Mouse (Mus musculus) hindbrain, embryonic 11.5 days (tissue): ENCODE results near the gene Sqor. TPM values are rescaled to one million over a fixed set of nuclear protein-coding genes. Genes with fewer than 3 reads are reported as not detected.

ENCODE experiments used
- ATAC-seq: fragments of 200-750 bp; cut with Nextera tagmentation; 2 replicates; pipeline ENCODE4 v1.8.0; 2017; ENCODE audit warnings: mild to moderate bottlenecking, moderate TSS enrichment, moderate library complexity; ENCODE audit not compliant: low FRiP score
- DNase-seq: peaks from one replicate; pipeline ENCODE4 v3.0.0-alpha.2; 2015; ENCODE audit warnings: low spot score
- H3K27ac ChIP-seq: fragments of 300-500 bp; sonication (generic); 2 replicates; pipeline ENCODE4 v1.5.1; 2014; ENCODE audit warnings: mild to moderate bottlenecking, low read depth, low read length
- H3K27me3 ChIP-seq: fragments of 300-500 bp; sonication (generic); 2 replicates; pipeline ENCODE4 v1.6.1; 2014; ENCODE audit warnings: mild to moderate bottlenecking, low read length, moderate library complexity, mixed read lengths; ENCODE audit not compliant: control insufficient read depth, insufficient read depth
- H3K36me3 ChIP-seq: fragments of 300-500 bp; sonication (generic); 2 replicates; pipeline ENCODE4 v1.6.1; 2014; ENCODE audit warnings: mild to moderate bottlenecking, low read length, moderate library complexity, mixed read lengths; ENCODE audit not compliant: control insufficient read depth, insufficient read depth
- H3K4me1 ChIP-seq: fragments of 300-500 bp; sonication (generic); replicated peaks from 2 replicates; pipeline ENCODE4 v1.6.1; 2014; ENCODE audit warnings: low read length, mixed read lengths; ENCODE audit not compliant: control insufficient read depth, insufficient read depth
- H3K4me2 ChIP-seq: fragments of 300-500 bp; sonication (generic); replicated peaks from 2 replicates; pipeline ENCODE4 v1.6.1; 2014; ENCODE audit warnings: mild to moderate bottlenecking, low read depth, low read length
- H3K4me3 ChIP-seq: fragments of 300-500 bp; sonication (generic); 2 replicates; pipeline ENCODE4 v1.5.1; 2014; ENCODE audit warnings: low read depth, low read length
- H3K9ac ChIP-seq: fragments of 300-500 bp; sonication (generic); 2 replicates; pipeline ENCODE4 v1.6.1; 2014; ENCODE audit warnings: low read depth, low read length
- H3K9me3 ChIP-seq: fragments of 300-500 bp; sonication (generic); 2 replicates; pipeline ENCODE4 v1.6.1; 2016; ENCODE audit warnings: low read length; ENCODE audit not compliant: control insufficient read depth
- WGBS: fragments of 180-500 bp; shearing (Covaris S2); extraction: QIAGEN DNeasy Blood & Tissue Kit; methylation state at CpG from one replicate; pipeline ENCODE4 v1.1.7; 2014; 5-methylcytosine and 5-hydroxymethylcytosine counted together
- polyA plus RNA-seq: library from polyadenylated mRNA; unstranded; fragments of >200 nt; fragmentation: Nextera tagmentation; extraction: Ambion mirVana; gene quantifications from 2 replicates; pipeline ENCODE4 v1.2.1, GENCODE M21; 2014

Gene Sqor
- polyA plus RNA-seq: 2.9 and 3.7 TPM in 2 replicates

DNA sequence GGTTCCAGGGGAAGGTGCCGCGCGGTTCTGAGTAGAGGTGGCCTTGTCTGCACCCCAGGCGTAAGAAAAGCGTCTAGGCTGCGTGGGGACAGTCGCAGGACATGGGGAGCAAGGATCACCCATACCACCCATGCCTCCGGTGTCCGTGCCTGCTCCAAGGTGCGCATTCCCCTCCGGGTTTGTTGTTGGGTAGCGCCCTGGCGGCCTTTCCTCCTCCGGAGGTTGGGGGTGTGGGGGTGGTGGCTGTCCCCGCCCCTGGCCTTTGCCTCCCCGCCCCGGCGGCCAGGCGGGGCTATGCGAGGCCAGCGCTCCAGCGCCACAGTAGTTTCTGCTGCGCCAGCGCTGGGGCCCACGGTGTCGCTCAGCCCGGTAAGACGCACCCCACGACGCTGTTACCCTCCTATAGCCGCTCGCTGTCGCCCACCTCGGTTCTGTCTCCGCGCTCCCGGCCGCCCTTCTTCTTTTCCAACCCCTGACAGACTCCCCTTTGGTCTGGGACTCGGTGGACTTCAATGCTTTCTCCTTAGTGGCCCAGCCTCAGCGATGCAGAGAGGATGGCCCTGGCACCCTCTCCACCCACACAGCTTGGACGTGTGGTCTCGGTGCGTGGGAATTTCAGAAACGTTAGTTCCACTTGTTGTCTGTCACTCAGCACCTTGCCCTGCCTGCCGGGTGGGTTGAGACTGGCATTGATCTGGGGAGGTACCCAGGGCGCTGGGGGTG lies at the start of gene Sqor:
TSS of gene Sqor (plus strand) at position 167 of the 723 bp plus-strand sequence.
- Histone ChIP-seq H3K36me3 (no peaks in the 10 kb centered on the region), H3K9me3 (no peaks in the 10 kb centered on the region), H3K4me2 (peak within 1 kb of the TSS; percentile 88), H3K4me1 (no peaks in the 10 kb centered on the region), H3K9ac (peak within 1 kb of the TSS; percentile 34; the same call in 1 of the 2 replicates), H3K4me3 (peak within 1 kb of the TSS; percentile 36), H3K27ac (no peak within 1 kb of the TSS), H3K27me3 (peaks cover 12% of the 10 kb centered on the region)
- DNase-seq (peak; percentile 59), ATAC-seq (peak; percentile 65)
- under 1% methylated on average over 37 of the region's 46 CpGs for WGBS

DNA sequence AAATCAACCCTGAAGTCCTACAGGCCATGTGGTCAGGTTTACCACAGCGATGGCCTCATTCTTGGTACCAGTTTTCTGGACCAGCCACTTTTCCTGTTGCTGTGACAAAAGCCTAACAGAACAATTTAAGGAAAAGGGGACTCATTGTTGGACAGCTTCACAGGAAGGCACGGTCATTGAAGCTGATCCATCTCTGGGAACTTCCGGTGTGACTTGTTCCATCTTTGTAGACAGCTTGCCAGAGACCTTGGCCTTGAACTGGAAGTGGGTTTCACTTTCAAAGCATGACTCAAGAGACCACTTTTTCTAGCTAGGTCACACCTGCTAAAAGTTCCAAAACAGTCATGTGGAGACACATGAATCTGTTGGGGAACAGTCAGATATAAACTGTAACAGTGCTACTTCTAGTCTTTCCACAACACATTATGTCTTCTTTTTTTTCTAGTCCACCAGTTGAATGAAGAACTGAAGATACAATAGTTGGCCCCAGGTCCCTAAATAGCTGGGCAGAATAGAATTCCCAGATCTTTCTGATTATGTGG lies 48.7 kb upstream of the Sqor start:
- Histone ChIP-seq H3K4me3 (no peak overlapping the region), H3K9ac (no peak overlapping the region), H3K4me2 (no peak overlapping the region), H3K36me3 (no peaks in the 10 kb centered on the region), H3K27ac (no peak overlapping the region), H3K27me3 (no peaks in the 10 kb centered on the region), H3K9me3 (no peaks in the 10 kb centered on the region), H3K4me1 (no peaks in the 10 kb centered on the region)
- ATAC-seq (no peak), DNase-seq (no peak)
- WGBS: 82% methylated on average over 3 of the region's 3 CpGs

DNA sequence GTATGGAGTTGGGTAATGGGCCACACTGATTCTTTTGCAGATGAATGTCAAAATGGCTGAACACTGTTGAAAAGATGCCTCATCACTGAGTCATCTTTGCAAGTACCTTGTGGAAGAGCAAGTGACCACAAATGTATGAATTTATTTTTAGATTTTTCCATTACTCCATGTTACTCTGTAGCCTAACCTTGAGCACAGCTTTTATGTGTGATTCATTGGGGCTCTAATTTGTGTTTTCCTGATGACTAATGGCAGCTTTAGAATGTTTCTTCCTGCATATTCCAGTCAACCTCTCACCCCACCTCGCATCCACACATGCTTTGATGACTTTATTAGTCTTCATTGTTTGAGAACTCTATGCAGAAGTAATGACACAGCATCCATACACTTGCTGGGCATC lies 45.8 kb upstream of the Sqor start:
- Histone ChIP-seq H3K27ac (no peak overlapping the region), H3K4me2 (no peak overlapping the region), H3K36me3 (no peaks in the 10 kb centered on the region), H3K4me3 (no peak overlapping the region), H3K27me3 (no peaks in the 10 kb centered on the region), H3K9ac (no peak overlapping the region), H3K9me3 (no peaks in the 10 kb centered on the region), H3K4me1 (no peaks in the 10 kb centered on the region)
- no peak for DNase-seq
- WGBS: 59% methylated on average over 1 of the region's 1 CpGs
- no peak for ATAC-seq

DNA sequence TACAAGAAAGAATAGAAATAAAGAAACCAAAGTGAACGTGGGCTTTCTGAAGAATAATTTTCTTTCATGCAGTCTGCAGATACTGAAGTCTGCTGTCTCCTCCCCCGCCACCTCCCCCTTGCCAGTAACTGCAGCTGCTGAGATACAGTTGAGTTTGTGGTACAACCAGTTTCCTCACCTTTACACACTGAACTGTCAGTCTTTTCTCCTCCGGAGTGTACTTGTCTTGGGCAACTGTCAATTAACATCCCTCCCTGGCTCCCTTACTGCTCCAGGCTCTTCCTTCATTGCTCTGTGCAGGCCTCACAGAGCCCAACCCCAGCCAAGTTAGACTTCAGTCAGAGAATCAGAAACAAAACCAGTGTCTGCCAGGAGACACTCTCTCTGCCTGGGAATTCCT lies 44.5 kb upstream of the Sqor start:
- Histone ChIP-seq H3K27me3 (no peaks in the 10 kb centered on the region), H3K36me3 (no peaks in the 10 kb centered on the region), H3K4me3 (no peak overlapping the region), H3K4me2 (no peak overlapping the region), H3K27ac (no peak overlapping the region), H3K4me1 (no peaks in the 10 kb centered on the region), H3K9me3 (no peaks in the 10 kb centered on the region), H3K9ac (no peak overlapping the region)
- DNase-seq (no peak), ATAC-seq (no peak)
- 78% methylated on average over 3 of the region's 3 CpGs for WGBS

DNA sequence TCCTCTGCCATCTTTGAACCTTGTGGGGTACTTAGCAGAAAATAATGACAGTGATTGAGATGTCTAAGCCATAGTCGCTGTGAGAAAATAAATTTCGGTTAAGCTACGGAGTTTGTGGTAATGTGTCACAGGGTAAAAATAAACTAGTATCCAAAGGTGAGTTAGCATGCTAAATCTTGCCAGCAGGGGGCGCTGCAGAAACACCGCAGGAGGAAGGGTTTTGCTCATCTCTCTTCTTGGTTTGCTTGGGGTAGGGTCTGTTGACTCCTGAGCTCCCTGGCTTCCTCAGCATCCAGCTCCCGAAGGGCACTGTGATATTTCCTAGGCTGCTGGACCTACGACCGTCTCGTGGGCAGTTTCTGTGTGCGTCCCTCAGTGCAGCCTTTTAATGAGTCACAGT lies 39.4 kb upstream of the Sqor start:
- ATAC-seq: no peak
- no peaks in the 10 kb centered on the region for H3K36me3 ChIP-seq
- 57% methylated on average over 10 of the region's 10 CpGs for WGBS

DNA sequence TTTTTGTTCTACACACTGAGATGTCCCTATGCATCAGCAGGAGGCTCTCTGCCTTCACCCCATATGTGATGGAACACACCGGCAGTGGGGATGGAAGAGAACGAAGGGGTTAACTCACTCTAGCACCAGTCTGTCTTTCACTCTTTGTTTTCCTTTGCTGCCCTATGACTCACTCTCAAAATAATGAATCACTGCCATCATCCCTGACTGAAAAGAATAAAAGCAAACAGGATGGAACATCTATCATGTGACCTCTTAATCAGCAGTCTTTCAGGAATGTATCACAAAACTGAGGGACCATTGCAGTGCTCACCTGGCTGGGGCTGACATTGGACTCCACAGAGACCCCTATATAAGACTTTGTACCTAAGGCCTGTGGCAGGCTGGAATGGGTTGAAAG lies 33.6 kb upstream of the Sqor start:
- no peak overlapping the region for H3K4me3 ChIP-seq
- no peak for ATAC-seq
- H3K9me3 ChIP-seq: no peaks in the 10 kb centered on the region
- WGBS: 49% methylated on average over 2 of the region's 2 CpGs
- H3K9ac ChIP-seq: no peak overlapping the region
- H3K4me1 ChIP-seq: no peaks in the 10 kb centered on the region
- H3K27ac ChIP-seq: no peak overlapping the region
- H3K36me3 ChIP-seq: no peaks in the 10 kb centered on the region
- DNase-seq: no peak
- H3K4me2 ChIP-seq: no peak overlapping the region
- H3K27me3 ChIP-seq: 0 out of 2 replicates have a peak, but pooled peaks cover 2% of the 10 kb centered on the region

More for the DNA sequence above, 39.4 kb upstream of the Sqor start:
- Histone ChIP-seq H3K9ac (no peak overlapping the region), H3K4me3 (no peak overlapping the region), H3K9me3 (no peaks in the 10 kb centered on the region), H3K4me1 (no peaks in the 10 kb centered on the region), H3K4me2 (no peak overlapping the region), H3K27me3 (no peaks in the 10 kb centered on the region), H3K27ac (no peak overlapping the region)
- peak; percentile 45 for DNase-seq

DNA sequence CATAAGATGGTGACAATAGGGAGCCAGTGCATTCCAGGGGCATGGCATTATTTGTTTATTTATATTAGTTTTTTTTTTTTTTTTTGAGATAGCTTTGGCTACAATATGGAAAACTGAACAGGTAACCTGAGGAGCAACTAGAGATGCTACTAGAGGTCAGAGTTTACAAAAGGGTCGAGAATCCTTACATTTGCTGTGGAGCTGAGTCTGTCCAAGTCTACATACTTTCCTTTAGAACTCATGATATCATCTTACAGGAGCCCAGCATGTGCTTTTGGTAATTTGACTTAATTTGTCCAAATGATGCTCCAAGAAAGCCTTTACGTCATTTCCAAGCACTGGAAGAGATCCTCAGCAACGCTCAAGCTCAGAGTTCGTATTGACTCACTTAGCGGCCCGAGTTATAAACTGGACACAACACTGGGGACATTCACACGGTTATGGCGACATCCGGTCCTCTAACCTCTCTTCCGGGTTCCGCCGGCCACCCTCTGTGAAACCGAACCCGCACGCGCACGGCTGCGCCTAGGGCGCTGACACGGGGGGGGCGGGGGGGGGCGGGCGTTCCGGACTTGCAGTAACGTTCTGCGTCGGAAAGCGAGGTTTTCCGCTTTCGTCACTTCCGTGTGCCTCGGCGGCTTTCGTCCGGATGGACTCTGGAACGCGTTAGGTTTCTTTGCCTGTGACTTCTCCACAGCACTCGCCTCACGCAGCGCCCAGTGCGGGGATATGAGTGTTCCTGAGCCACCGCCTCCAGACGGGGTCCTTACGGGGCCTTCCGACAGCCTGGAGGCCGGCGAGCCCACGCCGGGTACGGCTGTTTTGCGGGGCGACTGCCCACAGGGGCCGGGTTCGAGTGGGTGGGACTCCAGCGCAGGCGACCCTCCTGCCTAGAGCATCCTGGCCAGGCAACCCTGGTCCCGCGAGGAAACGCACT lies 26.9 kb upstream of the Sqor start, which contains the start of gene Bloc1s6:
TSS of gene Bloc1s6 (plus strand) at position 610 of the 937 bp plus-strand sequence.
- H3K27ac ChIP-seq: peak within 1 kb of the TSS; percentile 86
- peak within 1 kb of the TSS; percentile 94 for H3K9ac ChIP-seq
- under 1% methylated on average over 48 of the region's 59 CpGs for WGBS
- H3K4me2 ChIP-seq: peak within 1 kb of the TSS; percentile 66
- peak within 1 kb of the TSS; percentile 77 for H3K4me3 ChIP-seq
- H3K27me3 ChIP-seq: 0 out of 2 replicates have a peak, but pooled peaks cover 2% of the 10 kb centered on the region
- ATAC-seq (peak; percentile 97), DNase-seq (peak; percentile 96)
- no peaks in the 10 kb centered on the region for H3K36me3 ChIP-seq
- no peaks in the 10 kb centered on the region for H3K4me1 ChIP-seq
- no peaks in the 10 kb centered on the region for H3K9me3 ChIP-seq

DNA sequence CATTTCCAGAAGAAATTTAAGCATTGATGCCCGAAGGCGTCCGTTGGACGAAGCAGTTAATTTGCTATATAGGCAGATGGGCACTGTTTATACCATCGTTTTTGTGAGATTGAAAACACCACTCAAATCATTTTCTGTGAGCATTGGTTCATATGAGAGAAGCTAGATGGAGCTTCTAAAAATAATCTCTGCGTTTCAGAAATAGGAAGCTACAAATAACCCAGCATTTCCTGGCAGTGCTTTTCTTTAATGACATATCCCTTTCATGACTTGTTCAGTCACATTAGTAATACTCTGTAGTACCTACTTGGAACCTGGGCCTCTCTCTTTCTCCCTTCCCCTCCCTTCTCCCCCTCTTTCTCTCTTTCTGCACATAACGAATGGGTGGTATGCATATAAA lies 26.0 kb upstream of the Sqor start:
- Histone ChIP-seq H3K36me3 (no peaks in the 10 kb centered on the region), H3K9ac (peak overlapping the region; percentile 94), H3K4me3 (peak overlapping the region; percentile 77), H3K4me1 (no peaks in the 10 kb centered on the region), H3K27ac (no peak overlapping the region; the same call in 1 of the 2 replicates), H3K4me2 (peak overlapping the region; percentile 66), H3K9me3 (no peaks in the 10 kb centered on the region), H3K27me3 (0 out of 2 replicates have a peak, but pooled peaks cover 2% of the 10 kb centered on the region)
- 37% methylated on average over 7 of the region's 7 CpGs for WGBS
- no peak for ATAC-seq
- DNase-seq: peak; percentile 3
